Mouse (Mus musculus): ENCODE data around the gene Fam184b. TPM values are rescaled to one million over a fixed set of nuclear protein-coding genes. Genes with fewer than 3 reads are reported as not detected.

Gene Fam184b
- polyA plus RNA-seq, 1 experiment, result not detected

GRCm38 (mm10) chr5:45564054-45564453 is 75.4 kb downstream of the Fam184b start:
- no peak overlapping the region for H3K27ac ChIP-seq (replicated peaks; ENCODE audit: low read depth, low read length)

GRCm38 (mm10) chr5:45549586-45549985 is 89.8 kb downstream of the Fam184b start:
- Histone ChIP-seq H3K4me3 (ENCODE audit: insufficient read depth, low read depth, low read length) (no peak overlapping the region), H3K27ac (replicated peaks; ENCODE audit: low read depth, low read length) (no peak overlapping the region), H3K4me1 (ENCODE audit: control insufficient read depth, insufficient read depth, insufficient read length, low read length) (no peaks in the 10 kb centered on the region)

More at GRCm38 (mm10) chr5:45564054-45564453, 75.4 kb downstream of the Fam184b start:
- Histone ChIP-seq H3K4me1 (ENCODE audit: control insufficient read depth, insufficient read depth, insufficient read length, low read length) (no peaks in the 10 kb centered on the region), H3K4me3 (ENCODE audit: insufficient read depth, low read depth, low read length) (no peak overlapping the region)

GRCm38 (mm10) chr5:45543374-45543773 is 96.0 kb downstream of the Fam184b start:
- H3K4me3 ChIP-seq (ENCODE audit: insufficient read depth, low read depth, low read length), result no peak overlapping the region
- H3K27ac ChIP-seq (replicated peaks; ENCODE audit: low read depth, low read length), result no peak overlapping the region
- H3K4me1 ChIP-seq (ENCODE audit: control insufficient read depth, insufficient read depth, insufficient read length, low read length), result no peaks in the 10 kb centered on the region

GRCm38 (mm10) chr5:45539502-45539901 is 99.9 kb downstream of the Fam184b start:
- no peak overlapping the region for H3K4me3 ChIP-seq (ENCODE audit: insufficient read depth, low read depth, low read length)
- H3K4me1 ChIP-seq (ENCODE audit: control insufficient read depth, insufficient read depth, insufficient read length, low read length), result no peaks in the 10 kb centered on the region
- no peak overlapping the region for H3K27ac ChIP-seq (replicated peaks; ENCODE audit: low read depth, low read length)

GRCm38 (mm10) chr5:45535177-45535576 is 104.2 kb downstream of the Fam184b start:
- H3K4me1 ChIP-seq (ENCODE audit: control insufficient read depth, insufficient read depth, insufficient read length, low read length), result no peaks in the 10 kb centered on the region
- H3K27ac ChIP-seq (replicated peaks; ENCODE audit: low read depth, low read length), result no peak overlapping the region
- H3K4me3 ChIP-seq (ENCODE audit: insufficient read depth, low read depth, low read length), result no peak overlapping the region

- no peak overlapping the region for H3K4me3 ChIP-seq (ENCODE audit: insufficient read depth, low read depth, low read length)
These were observed 104.9 kb downstream of the Fam184b start for GRCm38 (mm10) chr5:45534319-45535098.

GRCm38 (mm10) chr5:45529696-45530095 is 109.7 kb downstream of the Fam184b start:
- H3K27ac ChIP-seq (replicated peaks; ENCODE audit: low read depth, low read length), result no peak overlapping the region
- H3K4me1 ChIP-seq (ENCODE audit: control insufficient read depth, insufficient read depth, insufficient read length, low read length), result no peaks in the 10 kb centered on the region
- no peak overlapping the region for H3K4me3 ChIP-seq (ENCODE audit: insufficient read depth, low read depth, low read length)

More at GRCm38 (mm10) chr5:45534319-45535098, 104.9 kb downstream of the Fam184b start:
- Histone ChIP-seq H3K4me1 (ENCODE audit: control insufficient read depth, insufficient read depth, insufficient read length, low read length) (no peaks in the 10 kb centered on the region), H3K27ac (replicated peaks; ENCODE audit: low read depth, low read length) (no peak overlapping the region)

- H3K4me1 ChIP-seq (ENCODE audit: control insufficient read depth, insufficient read depth, insufficient read length, low read length), result no peaks in the 10 kb centered on the region
- H3K27ac ChIP-seq (replicated peaks; ENCODE audit: low read depth, low read length), result no peak overlapping the region
- no peak overlapping the region for H3K4me3 ChIP-seq (ENCODE audit: insufficient read depth, low read depth, low read length)
These were observed 113.1 kb downstream of the Fam184b start for GRCm38 (mm10) chr5:45526338-45526737.

- H3K27ac ChIP-seq (replicated peaks; ENCODE audit: low read depth, low read length), result no peak overlapping the region
- H3K4me3 ChIP-seq (ENCODE audit: insufficient read depth, low read depth, low read length), result no peak overlapping the region
- no peaks in the 10 kb centered on the region for H3K4me1 ChIP-seq (ENCODE audit: control insufficient read depth, insufficient read depth, insufficient read length, low read length)
These were observed 114.3 kb downstream of the Fam184b start for GRCm38 (mm10) chr5:45525101-45525500.

- H3K27ac ChIP-seq (replicated peaks; ENCODE audit: low read depth, low read length), result no peak overlapping the region
- no peaks in the 10 kb centered on the region for H3K4me1 ChIP-seq (ENCODE audit: control insufficient read depth, insufficient read depth, insufficient read length, low read length)
- H3K4me3 ChIP-seq (ENCODE audit: insufficient read depth, low read depth, low read length), result peak overlapping the region; percentile 21; the same call in 1 of the 2 replicates
These were observed 117.8 kb downstream of the Fam184b start for GRCm38 (mm10) chr5:45521601-45522000.

- peak overlapping the region; percentile 96 for H3K4me3 ChIP-seq (ENCODE audit: insufficient read depth, low read depth, low read length)
- no peaks in the 10 kb centered on the region for H3K4me1 ChIP-seq (ENCODE audit: control insufficient read depth, insufficient read depth, insufficient read length, low read length)
- no peak overlapping the region for H3K27ac ChIP-seq (replicated peaks; ENCODE audit: low read depth, low read length)
These were observed 118.7 kb downstream of the Fam184b start for GRCm38 (mm10) chr5:45520809-45521110.

- H3K4me1 ChIP-seq (ENCODE audit: control insufficient read depth, insufficient read depth, insufficient read length, low read length), result no peaks in the 10 kb centered on the region
- peak within 1 kb of the TSS; percentile 96 for H3K4me3 ChIP-seq (ENCODE audit: insufficient read depth, low read depth, low read length)
- H3K27ac ChIP-seq (replicated peaks; ENCODE audit: low read depth, low read length), result peak within 1 kb of the TSS; percentile 58
These were observed 119.2 kb downstream of the Fam184b start, which contains the start of gene Med28 for GRCm38 (mm10) chr5:45519960-45520808. Med28 (plus strand) TSS chr5:45520229.

- Histone ChIP-seq H3K27ac (replicated peaks; ENCODE audit: low read depth, low read length) (no peak overlapping the region), H3K4me1 (ENCODE audit: control insufficient read depth, insufficient read depth, insufficient read length, low read length) (no peaks in the 10 kb centered on the region), H3K4me3 (ENCODE audit: insufficient read depth, low read depth, low read length) (no peak overlapping the region)
These were observed 124.2 kb downstream of the Fam184b start for GRCm38 (mm10) chr5:45515151-45515743.

- Histone ChIP-seq H3K4me3 (ENCODE audit: insufficient read depth, low read depth, low read length) (no peak overlapping the region), H3K27ac (replicated peaks; ENCODE audit: low read depth, low read length) (no peak overlapping the region), H3K4me1 (ENCODE audit: control insufficient read depth, insufficient read depth, insufficient read length, low read length) (no peaks in the 10 kb centered on the region)
These were observed 124.8 kb downstream of the Fam184b start for GRCm38 (mm10) chr5:45514599-45514998.

- H3K27ac ChIP-seq (replicated peaks; ENCODE audit: low read depth, low read length), result no peak overlapping the region
- H3K4me1 ChIP-seq (ENCODE audit: control insufficient read depth, insufficient read depth, insufficient read length, low read length), result no peaks in the 10 kb centered on the region
- H3K4me3 ChIP-seq (ENCODE audit: insufficient read depth, low read depth, low read length), result no peak overlapping the region
These were observed 125.9 kb downstream of the Fam184b start for GRCm38 (mm10) chr5:45513511-45513910.

All from brown adipose tissue, adult 24 weeks (tissue).